Mouse (Mus musculus): ENCODE data around the gene Gm20906. TPM values are rescaled to one million over a fixed set of nuclear protein-coding genes. Genes with fewer than 3 reads are reported as not detected.
"Not testable (repeated sequence)": the region's sequence is repeated elsewhere in the genome, so short reads cannot be mapped to it uniquely, and the experiment has no call there.

The Gm20906 gene
- polyA plus RNA-seq (2015; fragmentation: Nextera tagmentation; extraction: Ambion mirVana): not detected in 2 replicates

DNA sequence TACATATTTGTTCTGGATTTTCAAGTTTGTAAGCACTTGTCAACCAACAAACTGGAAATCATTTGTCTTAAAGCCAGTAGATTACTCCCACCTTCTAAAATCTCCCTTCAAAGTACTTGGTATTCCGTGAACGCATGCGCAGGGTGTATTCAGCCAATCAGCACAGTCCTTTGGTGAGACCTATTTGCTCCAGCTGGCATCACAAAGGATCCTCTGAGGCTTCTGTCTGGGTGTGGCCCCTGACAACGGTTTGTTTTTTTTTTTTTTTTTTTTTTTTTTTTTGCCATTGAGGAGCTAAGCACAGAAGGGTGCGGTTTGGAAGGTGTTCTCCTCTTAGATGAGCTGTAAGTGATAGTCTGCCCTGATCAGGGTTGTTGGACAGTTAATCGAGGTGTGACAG is at the start of gene Gm20906:
Gene Gm20906, plus strand, starts transcription at position 301 of the 400 bp plus-strand sequence.
- WGBS: no CpG with 5 or more reads among the region's 6 CpGs

More for the DNA sequence above, at the start of gene Gm20906:
- H3K9me3 ChIP-seq (ENCODE audit: control insufficient read depth); H3K4me3 ChIP-seq (ENCODE audit: low read depth, low read length); ATAC-seq; H3K4me1 ChIP-seq (replicated peaks; ENCODE audit: control insufficient read depth, insufficient read depth, low read length); H3K27me3 ChIP-seq (replicated peaks; ENCODE audit: control insufficient read depth, insufficient read depth, low read length); H3K36me3 ChIP-seq (ENCODE audit: control insufficient read depth, insufficient read depth); H3K27ac ChIP-seq (ENCODE audit: low read depth, low read length); H3K4me2 ChIP-seq (replicated peaks; ENCODE audit: low read depth); H3K9ac ChIP-seq (ENCODE audit: low read depth, low read length): not testable (repeated sequence)

Measured in intestine, postnatal 0 days (tissue).